Mouse (Mus musculus) layer of hippocampus, postnatal 14 days (tissue): Measurements from ENCODE around the gene Esrrg. TPM values are rescaled to one million over a fixed set of nuclear protein-coding genes. Genes with fewer than 3 reads are reported as not detected.

Experiments used
- DNase-seq, 2 experiments: peaks; one replicate each; pipeline ENCODE4 v3.0.0; 2021 to 2022; ENCODE audit warnings: low spot score in 2 of 2, mixed read lengths in 1 of 2
- long read RNA-seq, 2 experiments: library from polyadenylated mRNA; stranded (forward); transcript quantifications; one replicate each; pipeline ENCODE4 v2.0.0; 2021
- total RNA-seq, 2 experiments: library from RNA; stranded (reverse); gene quantifications; 2 replicates each; pipeline ENCODE4 v1.2.3; 2021

Gene Esrrg
- 10 to 100 TPM; 16.1 to 16.4 TPM for total RNA-seq
- long read RNA-seq, experiment 1, partial matches to known transcripts = 3 of 5 reads
- long read RNA-seq, experiment 1, other reads (novel, unspliced or antisense) = 2 of 5 reads
- long read RNA-seq, experiment 2, full-length matches to known transcripts = 1 of 6 reads
- long read RNA-seq, experiment 2, partial matches to known transcripts = 3 of 6 reads
- long read RNA-seq, experiment 2, other reads (novel, unspliced or antisense) = 2 of 6 reads

DNA sequence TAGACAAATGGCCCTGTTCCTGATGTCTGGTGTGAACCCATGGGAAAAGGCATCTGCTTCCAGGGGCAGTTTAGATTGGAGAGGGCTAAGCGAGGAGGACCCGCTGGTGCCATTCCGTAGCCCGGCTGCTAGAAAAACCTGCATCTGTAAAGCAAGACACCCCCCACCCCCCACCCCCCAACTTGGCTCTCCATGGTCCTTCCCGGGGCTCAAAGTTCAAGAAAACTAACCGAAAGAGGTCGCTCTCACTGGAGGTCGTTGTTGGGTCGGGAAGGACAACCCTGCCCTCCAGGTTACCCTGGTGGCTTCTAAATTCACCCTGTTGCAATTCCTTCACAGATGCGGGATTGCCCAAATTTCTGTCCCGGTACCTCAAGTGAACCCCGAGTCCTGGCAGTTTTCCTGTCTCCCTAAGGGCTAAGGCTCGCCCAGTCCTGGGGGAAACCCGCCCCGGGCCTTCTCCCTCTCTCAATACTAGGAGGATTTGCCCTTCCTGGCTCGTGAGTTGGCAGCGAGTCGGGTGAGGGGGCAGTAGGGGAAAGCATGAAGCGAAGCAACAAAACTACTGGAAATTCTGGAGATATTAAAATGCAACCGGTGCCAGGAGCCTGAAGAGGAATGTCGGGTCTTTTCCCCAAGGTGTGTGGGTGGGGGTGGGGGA is at the start of gene Esrrg:
Esrrg (plus strand) TSS at position 531 of the 661 bp plus-strand sequence.
- DNase-seq = no peak

DNA sequence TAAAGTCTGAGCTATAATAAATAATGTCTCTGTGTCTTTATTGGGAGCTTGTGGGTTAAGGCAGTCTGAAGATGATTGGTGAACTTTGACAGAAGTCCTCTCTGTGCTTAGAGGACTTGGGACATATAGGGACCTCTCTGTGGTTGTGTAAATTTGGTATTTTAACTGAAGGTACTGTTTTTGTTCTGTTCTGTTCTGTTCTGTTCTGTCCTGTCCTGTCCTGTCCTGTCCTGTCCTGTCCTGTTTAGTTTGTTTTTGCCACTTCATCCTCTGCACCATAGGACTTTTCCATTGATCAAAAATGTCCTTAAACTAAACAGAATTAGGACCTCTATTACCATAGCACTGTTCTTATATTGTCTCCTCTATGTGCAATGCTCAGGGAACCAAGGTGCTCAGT is 24.6 kb upstream of the Esrrg start:
- no peak for DNase-seq

DNA sequence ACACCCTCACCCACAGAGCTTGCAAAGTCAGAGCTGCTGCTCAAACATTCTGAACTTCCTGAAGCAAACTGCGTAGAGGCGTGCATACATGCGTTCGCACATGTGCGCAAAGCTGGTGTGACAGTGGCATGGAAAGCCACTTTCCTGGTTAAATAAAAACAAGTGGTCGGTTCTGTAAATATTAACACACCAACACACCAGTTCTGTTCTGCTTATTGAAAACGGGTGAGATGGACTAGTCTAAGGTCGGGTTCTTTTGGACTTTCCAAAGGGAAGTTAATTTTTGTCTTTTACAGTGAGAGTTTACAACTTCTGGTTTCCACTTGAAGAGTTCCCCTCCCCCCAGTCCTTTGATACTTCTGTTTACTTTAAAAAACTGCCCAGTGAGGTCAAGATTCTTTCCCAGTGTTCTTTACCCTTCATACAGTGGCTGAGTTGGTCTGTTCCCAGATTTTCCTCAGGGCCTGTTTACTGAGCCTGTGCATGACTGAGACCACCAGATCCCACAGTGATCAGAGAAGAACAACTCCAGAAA is 22.0 kb upstream of the Esrrg start:
- no peak for DNase-seq

DNA sequence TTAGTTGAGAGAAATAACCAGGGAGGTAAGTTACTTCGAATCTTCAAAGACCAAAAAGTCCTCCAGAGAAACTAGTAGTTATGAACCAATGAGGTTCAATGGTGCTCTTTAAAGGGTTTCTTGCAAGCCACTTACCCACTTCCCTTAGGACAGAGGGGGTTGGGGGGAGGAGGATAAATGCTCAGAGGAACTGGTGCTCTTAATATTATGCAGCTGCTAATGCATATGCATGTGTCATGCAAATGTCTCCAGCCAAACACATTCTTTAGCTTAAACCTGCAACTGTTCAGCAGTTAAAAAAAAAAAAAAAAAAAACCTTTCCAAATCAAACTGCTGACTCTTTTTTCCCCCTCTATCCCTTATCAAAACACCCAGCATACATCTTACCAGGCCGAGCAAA is 5.6 kb upstream of the Esrrg start:
- DNase-seq = no peak

DNA sequence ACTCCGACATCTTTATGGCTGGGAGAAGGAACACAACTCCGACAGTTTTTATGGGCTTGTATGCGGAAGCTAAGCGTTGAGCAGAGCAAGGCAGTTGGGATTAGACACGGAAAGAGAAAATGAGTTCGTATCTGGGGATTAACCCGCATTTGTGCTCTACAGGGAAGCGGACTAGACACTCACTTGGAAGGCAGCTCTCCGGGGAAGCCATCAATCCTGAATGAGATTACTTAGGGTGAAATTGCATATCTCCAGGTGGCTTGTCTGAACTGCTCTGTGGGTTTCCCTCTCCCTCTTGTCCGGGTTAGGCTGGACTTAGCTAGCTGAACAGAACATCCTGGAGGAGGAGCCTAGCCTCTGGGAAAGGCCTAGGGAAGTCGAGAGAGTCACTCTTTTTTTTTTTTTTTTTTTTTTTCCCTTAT is 4.5 kb upstream of the Esrrg start:
- no peak for DNase-seq

DNA sequence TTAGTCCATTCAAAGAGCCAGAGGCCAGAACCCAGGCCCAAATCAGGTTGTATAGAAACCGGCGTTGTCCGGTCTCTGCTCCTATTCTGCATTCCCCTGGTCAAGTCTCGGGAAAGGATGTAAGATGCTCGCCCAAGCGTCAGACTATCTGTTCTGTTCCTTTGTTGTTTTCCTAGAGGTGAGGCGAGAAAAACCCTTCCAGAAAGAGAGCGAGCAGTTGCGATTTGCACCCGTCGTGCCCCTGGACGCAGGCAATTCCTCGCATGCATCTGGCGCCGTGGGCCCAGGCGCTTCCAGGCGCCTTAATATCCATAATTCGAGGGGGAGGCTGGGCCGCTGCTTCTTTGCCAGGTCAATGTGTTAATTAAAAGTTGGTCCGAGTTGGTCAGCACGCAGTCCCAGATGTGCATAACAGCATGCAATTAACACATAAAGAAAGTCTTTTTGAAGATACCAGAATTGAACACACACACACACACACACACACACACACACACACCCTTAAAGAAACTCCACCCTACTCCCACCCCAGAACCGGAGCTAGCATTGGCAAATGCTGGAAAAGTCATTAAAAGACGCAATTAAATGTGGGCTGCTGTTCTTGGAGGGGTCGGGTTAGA is 3.8 kb upstream of the Esrrg start:
- no peak for DNase-seq

DNA sequence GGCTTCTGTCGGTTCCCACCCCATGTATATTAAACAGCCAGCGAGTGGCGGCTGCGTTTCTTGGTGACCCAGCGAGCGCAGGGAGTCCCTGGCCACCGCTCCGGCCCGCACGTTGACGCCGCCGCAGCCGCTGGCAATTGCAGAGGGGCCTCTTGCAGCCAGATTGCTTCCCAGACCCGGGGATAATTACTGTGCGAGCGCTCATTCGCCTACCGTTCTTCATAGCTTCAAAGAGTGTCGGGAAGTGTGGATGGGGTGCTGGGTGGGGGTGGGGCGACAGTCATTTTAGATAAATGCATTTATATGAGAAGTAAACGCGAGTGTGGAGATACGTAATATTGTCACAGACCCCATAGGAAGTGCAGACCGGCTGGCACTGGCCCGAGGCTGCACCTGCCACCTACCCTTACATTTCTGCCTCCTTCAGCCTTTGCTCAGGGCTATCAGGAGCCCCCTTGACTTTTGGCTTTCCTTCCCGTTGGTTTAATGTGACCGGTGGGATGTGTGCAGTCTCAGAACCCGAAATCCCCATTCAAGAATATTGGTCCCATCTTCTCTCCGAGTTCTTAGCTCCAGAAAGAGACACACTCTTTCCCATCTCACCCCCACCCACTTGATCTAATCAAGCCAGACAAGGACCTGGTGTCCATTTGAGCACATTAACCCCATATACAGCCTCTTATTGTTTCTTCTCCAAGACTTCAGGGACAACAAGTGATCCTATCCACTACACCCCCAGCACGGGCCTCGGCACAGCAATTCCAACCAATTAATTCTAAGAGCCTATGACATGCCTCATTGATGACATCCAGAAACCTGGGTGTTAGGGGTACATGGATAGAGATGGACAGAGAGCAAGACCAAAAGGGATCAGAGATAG is 3.0 kb upstream of the Esrrg start:
- no peak for DNase-seq

DNA sequence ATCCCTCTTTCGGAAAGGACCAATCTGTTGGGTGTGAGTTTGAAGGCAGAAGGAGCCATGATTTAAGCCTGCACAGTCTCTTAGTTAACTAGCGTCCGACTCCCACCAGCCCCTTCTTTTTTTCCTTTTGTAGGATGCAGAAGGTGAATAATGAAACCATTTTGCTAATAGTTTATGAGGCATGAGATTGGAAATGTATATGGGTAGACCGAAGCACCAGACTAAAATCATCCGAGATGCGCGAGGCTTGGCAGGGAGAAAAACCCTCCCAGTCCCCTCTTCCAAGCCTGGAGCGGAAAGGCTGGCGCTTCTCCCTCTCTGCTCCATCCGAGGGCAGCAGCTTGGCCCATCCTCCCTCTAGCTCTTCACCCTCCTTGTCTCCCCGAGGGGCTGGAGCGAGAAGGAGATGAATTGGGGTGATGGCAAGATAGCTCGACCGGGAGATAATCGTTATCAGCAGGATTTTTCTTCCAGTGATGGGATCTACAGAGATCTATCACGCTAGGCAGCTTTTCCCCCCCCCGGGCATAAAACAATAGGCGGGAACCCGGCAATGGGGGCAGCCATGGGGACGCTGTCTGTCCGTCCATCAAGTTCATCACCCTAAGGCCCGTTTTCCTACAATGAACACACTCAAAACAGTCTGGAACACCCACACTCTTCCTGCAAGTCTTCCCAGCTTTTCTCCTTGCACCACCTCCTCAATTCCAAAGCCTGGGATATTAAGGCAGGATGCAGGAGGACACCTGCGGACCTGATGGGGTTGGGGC is 2.1 kb upstream of the Esrrg start:
- no peak for DNase-seq

DNA sequence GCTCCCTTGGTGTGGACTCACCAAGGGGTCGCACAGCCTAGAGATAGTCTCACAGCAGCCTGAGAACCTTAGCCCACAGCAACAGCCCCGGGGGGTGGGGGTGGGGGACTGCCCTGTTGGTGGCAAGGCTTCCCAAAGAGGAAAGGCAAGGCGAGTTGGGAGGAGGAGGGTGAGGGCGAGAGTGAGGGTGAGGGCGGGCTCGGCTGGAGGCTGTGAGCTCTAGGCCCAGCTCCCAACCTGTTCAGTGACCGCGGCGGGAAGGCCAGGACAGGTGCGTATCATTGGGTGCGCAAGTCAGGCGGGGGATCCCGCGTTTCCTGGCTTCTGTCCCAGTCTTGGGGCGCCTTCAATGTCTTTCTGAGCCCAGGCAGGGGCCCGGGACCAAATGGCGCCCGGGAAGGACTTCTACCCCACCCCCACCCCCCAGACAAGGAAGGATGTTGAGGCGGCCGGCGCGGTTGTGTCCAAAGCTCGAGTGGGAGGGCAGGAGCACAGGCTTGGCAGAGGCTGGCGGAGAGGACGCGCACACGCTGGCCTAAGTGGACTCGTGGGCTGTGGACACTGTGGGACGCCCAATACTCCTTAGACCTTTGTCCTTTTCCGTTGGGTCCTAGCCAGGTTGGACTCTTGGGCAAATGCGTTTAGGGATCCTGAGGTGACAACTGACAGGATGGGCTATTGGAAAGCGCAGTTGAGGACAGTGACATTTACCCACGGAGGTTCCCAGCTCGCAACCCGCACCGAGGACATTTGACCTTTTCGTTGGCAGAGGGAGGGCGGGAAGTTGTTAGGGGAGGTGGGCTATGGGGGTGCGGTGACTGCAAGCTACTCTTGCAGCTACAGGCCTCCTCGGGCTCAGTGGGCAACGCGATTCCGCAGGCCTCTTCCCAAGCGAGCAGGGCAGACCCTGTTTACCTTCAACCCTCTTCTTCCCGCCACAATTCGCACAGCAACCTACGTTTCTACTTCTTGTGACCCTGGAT is 1.2 kb upstream of the Esrrg start:
- DNase-seq = no peak

DNA sequence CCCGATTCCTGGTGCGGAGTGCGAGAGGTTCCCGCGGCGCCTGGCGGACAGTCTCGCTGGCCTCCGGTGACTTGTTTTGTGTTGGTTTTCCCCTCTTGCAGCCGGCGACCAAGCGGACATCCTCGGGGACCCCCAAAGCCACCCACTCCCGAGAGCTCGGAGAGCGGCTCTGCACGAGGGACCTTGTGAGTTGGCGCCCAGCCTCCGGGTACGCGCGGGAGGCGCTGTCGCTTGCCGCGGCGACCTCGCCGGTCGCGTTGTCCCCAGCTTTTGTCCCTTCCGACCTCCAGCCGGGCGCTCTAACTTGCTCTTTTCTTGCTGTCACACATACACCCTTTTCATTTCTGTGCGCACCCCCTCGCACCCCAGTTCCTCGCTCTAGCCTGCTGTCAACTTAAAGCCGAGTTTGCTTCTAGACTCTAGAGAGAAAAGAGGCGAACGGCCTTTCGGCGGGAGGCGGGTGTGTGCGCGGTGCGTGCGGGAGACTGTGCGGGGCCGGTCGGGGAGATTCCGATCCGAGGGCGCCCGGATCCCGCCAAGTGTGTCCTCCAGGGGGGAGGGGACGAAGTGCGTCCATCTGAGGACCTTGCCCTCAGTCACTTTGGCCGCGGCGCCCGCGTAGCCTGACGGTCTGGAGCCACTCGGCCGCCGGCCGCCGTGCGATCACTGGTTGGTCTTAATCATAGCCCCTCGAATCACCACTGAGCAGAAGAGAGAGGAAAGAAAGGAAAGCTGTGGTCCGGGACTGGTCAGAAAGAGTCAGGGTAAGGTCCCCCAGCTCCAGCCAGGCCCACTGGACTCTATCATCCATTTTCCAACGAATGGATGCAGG is 646 bp downstream of the Esrrg start:
- DNase-seq = no peak

DNA sequence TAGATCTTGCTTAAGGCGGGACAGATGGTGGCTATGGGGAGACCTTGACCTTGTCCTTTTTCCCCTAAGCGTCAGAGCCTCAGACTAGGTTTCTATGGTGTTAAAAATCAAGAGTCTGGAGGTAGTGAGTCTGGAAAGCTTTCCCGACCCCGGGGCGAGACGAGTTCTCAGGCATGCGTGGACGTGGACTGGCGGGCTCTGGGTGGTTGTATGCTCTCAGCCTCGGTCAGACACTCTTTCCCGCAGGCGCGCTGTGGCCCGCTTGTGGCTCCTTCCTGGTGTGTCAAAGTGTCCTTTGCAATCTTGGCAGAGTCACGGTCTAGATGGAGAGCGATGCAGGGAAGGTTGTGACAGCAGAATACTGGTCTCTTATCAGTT is 1.3 kb downstream of the Esrrg start:
- DNase-seq = no peak

DNA sequence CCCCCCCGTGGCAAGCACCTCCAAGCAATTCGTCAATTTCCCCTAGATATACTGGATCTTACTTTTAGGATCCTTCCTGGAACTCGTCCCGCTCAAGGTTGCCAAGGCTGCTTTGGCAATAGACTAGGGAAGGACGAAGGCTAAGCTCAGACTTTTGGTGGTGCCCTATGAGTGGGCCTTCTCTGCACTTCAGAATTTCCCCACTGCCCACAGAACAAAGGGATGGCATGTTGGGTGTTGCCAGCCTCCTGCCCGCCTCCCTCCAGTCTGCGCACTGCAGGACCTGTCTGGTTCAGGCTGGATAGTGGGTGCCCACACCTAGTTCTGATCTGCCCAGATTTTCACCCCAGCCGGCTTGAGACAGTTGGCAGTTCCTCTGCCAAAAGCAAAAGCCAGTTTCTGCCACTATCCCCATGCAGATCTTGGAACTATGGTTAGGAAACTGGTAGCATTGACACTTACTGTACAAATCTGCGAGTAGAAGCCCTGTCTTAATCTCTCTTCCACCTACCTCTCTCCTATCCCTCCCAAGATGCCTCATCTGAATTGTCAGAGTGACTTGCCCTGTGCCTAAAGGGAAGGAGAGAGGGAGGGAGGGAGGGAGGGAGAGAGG is 1.9 kb downstream of the Esrrg start:
- no peak for DNase-seq

DNA sequence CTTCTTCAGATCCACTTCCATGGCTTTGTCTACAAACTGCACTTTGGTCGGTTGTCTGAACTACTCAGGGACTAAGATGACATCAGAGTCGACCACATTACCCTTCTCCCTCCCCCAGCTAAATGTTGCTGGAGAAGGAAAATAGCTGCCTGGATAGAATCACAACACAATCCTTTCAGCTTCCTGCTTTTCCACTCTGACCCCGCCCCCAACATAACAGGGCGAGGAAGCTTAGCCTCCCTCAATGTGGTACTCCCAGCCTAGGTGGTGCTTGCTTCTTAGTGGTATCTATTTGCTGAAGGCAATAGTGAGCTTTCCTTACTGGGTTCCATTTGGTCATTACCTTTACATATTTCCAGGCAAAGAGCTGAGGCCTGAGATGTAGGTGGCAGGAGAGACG is 3.3 kb downstream of the Esrrg start:
- DNase-seq = no peak

DNA sequence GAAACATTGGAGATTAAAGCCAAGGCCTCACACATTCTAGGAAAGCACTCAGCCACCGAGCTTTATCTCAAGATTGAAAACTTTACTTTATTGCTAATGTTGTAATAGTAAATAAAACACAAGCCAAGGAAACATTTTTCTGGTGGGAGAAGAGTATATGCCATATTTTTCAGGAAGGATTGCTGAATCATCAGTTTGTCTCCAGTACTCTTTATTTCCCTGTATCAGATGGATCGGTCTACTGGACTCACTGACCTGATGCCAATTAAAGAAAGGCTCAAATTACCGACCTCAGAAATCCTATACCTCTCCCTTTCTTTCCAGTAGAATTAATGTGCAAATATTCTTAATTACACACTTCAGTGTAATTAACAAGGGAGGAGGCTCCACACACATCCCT is 4.7 kb downstream of the Esrrg start:
- DNase-seq = no peak

DNA sequence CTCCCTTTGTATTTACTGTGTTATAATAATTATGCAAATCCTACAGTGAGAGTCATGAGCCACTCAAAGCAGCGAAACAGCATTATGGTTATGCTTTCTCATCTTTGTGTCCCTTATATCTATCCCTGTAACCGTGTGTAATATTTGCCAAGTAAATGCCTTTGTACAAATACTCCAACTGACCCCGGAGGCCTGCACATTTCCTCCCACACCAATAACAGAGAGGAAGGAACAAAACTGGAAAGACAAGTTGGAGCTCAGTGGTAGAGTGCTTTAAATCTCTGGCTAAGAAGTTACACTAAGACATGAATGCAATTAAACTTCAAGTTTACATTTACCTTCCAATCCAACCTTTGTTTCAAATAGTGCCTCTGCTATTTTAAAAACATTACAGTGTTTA is 15.4 kb downstream of the Esrrg start:
- DNase-seq = no peak

DNA sequence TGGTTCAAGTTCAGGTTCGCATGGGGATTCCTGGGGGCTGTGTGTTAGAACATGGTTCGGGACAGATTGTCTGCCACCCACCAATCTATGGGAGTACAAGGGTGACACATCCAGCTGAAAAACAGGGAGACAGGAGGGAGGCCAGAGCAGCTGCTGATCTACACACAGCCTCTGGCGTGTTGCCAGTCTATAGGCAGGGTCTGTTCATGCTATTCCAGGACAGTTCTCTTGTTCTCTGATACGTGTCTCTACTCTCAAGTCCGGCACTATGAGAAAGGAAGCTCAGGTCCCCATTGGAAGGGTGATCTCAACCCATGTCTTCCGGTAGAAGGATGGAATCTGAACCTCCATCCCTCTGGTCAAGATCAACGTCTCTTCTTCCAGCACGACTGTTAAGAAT is 21.8 kb downstream of the Esrrg start:
- no peak for DNase-seq

DNA sequence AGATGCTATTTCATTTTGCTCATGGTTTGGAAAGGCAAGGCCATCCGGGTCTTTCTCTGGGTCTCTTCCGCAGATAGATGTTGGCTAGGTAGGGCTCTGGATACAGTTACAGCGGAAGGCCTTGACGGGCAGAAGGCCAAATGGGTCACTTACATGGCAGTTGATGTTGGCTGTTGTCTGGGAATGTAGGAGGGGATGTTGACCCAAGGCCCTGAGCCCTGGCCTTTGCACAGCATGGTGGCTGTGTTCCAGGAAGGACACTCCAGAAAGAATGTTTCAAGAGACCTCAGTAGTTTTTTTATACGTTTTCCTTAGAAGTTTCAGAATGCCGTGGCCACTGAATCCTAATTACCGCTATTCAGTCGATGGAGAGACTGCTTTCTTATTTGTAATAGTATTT is 22.9 kb downstream of the Esrrg start:
- DNase-seq = no peak

DNA sequence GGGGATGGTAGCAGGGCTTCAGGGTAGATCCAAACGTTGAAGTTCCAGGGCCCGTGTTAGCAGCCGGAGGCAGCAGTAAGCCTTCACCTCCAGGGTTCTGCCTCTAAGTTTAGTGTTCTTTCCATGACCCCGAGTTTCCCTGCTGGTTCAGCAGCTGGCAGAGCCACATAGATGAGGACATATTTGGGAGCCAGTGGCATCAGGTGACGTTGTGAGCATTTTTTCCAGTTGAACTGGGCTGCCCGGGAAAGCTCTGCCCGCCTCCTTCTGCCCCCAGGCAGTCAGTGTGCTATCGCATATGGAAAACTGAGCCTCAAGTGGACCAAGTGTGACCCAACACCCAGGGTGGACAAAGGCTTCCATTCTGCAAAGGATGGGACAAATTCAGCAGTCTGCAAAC is 36.7 kb downstream of the Esrrg start:
- no peak for DNase-seq
